Mouse (Mus musculus) mouse embryonic stem cell (cell line): Measurements from ENCODE around the gene Adamtsl1.

Experiments
- in situ Hi-C, 2 experiments: fragments of 300-500 bp; cut with MboI; formaldehyde crosslinking; loops; 1 replicate in 1 of 2; 3 replicates in 1 of 2; pipeline ENCODE4 v1.14.3; 2019 to 2020; ENCODE audit warnings: low sequenced_read_pairs in 2 of 2, low pct_unique_long_range_greater_than_20kb in 1 of 2, mixed read lengths in 1 of 2; ENCODE audit not compliant: unreplicated experiment in 1 of 2

The Adamtsl1 gene

DNA sequence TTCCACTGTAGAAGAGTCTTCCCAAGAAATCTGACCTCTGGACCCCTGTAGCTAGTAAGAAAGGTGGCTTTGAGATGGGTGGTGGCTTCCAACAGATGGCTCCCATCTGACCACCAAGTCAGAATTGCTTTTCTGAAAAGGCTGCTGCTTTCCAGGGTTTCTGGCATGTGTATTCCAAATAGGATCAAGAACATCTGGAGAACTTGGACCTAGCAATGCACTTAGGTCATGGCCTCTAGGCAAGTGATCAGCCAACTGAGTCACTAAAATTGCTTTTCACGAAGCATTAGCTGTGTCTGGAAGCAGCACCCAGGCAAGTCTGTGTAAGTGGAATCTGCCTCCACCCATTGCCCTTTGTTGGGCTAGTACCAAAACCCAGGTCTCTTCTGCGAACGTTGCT lies 105.3 kb downstream of the Adamtsl1 start:
- in situ Hi-C loops, result no loop called here

DNA sequence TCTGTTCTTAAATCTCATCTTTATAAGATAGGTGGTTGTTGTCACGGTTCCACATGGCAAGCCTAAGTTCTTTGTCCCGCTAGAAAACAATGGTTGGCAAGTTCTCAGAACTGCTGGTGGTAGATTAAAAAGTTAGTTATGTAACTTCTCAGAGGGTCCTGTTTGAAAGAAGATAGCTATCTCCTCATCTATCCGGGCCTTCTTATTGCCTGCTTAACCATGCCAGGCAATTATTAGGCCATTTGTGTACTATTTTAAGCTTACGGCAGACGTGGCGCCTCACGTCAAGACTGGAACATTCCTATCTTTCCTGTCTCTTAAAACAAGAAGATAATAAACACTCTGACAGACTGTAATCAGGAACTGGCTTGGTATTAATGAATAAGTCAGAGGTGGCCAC lies 115.4 kb downstream of the Adamtsl1 start:
- in situ Hi-C loops, result no loop called here

DNA sequence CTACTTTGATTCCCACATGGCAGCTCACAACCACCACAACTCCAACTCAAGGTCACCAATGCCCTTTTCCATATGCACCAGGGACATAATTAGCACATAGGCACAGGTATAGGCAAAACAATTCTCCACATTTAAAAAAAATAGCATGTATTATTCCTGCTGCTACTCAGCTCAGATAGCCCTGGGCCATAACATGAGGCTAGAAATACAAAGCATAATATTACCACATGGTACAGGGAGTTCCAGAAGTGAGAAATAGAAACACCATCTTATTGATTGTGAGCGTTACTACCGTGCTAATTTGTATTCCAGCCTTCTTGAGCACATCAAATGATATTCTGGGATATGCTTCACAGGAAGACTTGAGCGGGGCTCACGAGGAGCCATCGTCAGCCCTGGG lies 155.3 kb downstream of the Adamtsl1 start:
- in situ Hi-C loops, result no loop called here

DNA sequence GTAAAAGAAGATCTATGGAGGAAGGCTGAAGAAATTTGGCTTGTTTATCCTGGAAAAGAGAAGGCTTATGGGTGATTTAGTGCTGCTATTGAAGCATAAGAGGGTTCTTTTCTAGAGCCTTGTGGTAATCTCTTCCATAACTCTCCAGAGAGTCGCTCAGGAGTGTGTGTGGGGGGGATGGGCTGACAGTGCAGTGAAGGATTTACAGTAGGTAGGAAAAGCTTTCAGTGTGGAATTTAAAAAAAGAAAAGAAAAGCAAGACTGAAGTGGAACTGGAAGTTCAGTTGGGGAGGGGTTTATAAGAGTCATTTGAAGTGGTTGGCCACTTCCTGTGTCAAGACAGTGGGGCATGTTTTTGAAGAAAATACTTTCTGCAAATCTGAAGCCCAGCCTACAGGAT lies 155.8 kb downstream of the Adamtsl1 start:
- in situ Hi-C loops, result no loop called here

DNA sequence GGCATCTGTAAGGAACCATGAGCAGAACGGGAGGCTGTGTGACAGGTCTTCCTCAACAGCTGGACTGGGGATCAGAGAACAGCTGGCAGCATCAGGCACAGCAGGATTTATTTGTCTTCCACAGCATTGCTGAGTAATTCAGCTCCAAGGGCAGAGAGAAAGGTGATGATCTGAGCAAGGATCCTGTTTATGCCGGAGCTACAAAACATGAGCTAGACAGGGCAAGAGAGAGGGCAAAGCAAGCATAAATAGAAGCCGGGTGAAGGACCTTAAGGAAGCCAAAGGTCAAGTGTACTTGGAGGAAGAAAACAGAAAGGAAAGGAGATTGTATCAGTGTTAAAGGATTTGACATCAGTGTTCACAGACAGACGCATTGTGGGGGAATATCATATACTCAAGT lies 158.3 kb downstream of the Adamtsl1 start:
- in situ Hi-C loops, result no loop called here

DNA sequence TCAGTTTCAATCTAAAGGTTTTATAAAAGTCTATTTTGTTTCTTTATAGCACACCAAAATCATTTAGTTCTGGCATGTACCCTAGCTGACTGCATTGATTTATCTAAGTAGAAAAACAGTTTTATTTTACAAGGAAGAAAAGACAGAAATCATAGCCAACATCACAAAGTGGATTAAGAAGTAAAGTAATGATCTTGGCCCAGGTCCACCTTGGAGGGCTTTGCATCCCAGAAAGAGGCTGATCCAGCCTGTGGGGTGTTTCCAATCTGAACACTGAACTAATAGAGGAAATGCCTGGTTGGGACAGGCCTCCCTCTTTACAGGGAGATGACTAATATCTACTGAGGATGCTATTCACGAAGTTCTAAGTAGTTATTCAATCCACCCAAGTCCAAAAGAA lies 163.6 kb downstream of the Adamtsl1 start:
- in situ Hi-C loops, result loop anchor here in 1 of 2 experiments (25.0 kb wide), 1 partner anchor 540 kb away; no protein-coding TSS in a partner anchor

DNA sequence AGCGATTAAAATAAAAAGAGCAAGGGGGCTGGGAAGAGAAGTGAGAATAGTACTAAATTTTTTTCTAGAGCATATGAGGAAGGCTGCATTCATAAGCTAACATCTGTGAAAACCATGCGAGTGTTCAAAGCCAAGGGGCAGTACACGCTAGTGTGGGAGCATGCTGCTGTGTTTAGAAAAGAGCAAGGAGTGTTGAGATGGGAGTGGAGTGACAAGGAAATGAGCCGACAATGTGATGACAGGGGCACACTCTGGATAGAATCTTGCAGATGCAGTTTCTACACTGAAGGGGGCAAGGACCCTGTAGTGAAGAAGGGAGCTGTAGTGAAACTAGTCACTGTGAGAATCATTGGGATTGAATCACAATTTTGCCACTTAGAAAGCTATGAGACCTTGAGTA lies 172.2 kb downstream of the Adamtsl1 start:
- in situ Hi-C loops, result loop anchor here in 1 of 2 experiments (25.0 kb wide), 1 partner anchor 549 kb away; no protein-coding TSS in a partner anchor

DNA sequence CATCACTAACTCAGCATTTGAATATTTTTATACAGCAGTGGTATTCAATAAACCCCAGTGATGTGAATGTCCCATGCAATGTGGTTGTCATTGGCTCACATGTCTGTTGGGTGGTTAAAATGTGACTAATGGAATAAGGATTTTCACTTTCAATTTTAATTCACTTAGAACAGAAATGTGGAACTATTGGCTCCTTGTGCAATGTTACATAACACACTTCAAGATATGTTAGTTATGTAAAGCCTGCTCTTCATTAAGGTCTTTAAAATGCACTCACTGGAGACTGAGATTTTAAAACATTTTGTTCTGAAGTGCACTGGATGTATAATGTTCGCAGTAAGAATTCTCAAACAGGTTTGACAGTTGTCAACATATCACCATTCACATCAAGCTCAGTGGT lies 181.3 kb downstream of the Adamtsl1 start:
- in situ Hi-C loops, result loop anchor here in 1 of 2 experiments (25.0 kb wide), 1 partner anchor 558 kb away; no protein-coding TSS in a partner anchor

DNA sequence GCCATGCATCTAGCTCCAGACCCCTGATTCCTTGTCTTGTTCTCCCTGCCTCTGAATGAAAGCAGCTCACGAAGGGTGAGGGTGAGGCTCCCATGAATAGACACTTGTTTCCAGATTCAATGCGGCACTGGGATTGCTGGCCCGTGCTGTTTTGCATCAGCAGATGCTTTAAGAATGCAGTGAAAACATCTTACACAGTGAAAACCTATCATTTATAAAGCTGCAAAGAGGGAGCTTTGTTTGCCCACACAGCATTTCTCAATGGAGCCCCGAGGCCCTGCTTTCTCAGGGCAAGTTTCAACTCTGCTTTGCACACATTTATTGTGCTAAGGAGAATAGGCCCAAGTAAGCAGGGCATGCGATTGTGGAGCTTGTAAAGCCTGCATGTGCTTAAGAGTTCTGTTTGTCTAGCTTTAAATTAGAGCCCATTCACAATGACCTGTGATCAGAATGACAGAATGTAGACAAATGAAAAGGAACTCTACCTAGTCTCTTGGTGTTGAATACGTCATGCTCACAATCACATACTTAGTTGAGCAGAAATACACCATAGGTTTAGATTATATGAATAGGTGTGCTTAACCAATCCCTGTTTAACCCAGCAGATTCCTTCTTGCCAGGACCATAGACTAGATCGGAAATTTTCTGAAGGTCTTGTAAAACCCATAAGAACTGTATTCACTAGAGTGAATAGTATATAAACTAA lies 193.5 kb downstream of the Adamtsl1 start:
- in situ Hi-C loops, result no loop called here

DNA sequence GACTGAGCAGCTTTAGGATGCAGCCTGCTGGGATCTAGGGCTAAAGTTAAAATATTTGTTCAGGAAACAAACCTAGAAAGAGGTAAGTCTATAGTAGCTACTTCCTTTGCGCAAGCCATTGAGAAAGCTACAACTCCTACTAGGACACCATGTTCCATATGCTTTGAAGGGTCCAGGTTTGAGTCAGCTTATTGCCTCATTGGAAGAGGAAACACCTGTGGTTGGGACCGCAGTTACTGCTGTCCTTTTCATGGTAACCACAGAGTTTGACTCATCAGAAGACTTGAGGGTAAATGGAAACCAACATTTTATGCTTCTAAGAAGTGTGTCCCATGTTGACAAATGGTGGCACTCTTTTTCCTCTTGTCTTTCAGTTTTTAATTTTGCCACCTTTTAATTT lies 195.7 kb downstream of the Adamtsl1 start:
- in situ Hi-C loops, result no loop called here

DNA sequence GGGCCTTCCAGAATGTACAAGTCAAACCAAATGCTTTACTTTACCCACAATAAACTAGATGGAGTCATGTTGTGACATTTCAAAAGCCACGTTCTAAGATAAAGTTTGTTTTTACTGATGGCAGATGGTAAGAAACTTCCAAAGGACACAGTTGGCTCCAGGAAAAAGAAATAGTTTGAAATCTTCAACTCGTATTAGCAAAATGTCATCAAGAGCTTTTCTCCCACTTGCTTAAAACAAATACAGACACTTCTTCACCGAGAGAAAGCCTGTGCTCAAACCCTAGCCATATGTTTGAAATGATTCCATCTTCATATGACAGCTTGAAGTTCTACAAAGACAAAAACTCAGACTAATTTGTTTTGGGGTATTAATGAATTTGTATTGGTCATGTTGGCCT lies 211.0 kb downstream of the Adamtsl1 start:
- in situ Hi-C loops, result no loop called here

DNA sequence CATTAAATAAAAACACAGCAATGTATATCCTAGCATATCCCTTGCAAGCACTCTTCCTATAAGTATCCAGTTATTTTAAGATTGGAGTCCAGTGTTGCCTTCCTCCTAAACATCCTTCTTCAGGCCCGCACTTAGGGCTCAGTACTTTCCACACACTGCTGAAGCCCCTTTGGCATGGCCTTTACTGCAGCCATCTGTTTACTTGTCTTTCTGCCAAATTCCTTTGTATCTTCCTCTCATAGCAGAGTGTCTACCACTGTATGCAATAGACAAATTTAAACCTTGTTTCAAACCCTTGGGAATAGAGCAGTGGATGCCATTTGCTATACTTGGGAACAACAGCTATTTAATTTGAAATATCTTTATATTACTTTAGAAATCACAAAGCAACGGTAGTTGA lies 213.8 kb downstream of the Adamtsl1 start:
- in situ Hi-C loops, result no loop called here

DNA sequence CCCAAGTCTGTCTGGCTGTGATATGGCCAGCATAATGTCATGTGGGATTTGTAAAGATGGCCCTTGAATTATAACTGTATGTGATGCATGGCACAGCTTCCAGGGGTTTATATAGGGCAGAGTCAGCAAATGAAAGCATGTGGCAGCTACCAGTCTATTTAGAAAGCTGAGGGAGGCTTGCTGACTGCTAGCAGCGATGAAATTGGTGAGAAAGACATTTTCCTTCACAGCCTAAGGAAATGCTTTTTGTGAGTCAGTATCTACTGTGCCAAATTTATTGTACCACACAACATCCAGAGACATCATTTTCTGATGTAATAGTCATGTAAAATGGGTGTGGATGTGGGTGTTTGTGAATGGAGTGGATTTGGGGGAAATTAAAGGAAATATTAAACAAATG lies 214.4 kb downstream of the Adamtsl1 start:
- in situ Hi-C loops, result no loop called here

DNA sequence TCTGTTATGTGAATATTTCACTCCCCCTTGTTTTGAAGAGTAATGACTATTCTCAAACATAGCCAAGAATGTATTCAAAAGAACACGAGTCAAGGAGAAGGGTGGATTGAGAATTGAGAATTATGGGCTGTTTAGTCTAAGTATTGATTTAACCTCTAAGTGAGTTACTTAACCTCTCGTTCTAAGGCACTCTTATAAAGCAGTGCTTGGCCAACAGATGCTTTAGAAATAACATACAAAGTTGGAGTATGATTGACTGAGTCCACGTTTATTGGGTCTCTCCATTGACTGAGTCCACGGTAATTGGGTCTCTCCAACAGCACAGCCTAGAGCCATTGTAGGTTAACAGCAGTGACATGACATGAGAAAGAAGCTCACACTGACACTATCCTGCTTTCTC lies 226.5 kb downstream of the Adamtsl1 start:
- in situ Hi-C loops, result no loop called here

DNA sequence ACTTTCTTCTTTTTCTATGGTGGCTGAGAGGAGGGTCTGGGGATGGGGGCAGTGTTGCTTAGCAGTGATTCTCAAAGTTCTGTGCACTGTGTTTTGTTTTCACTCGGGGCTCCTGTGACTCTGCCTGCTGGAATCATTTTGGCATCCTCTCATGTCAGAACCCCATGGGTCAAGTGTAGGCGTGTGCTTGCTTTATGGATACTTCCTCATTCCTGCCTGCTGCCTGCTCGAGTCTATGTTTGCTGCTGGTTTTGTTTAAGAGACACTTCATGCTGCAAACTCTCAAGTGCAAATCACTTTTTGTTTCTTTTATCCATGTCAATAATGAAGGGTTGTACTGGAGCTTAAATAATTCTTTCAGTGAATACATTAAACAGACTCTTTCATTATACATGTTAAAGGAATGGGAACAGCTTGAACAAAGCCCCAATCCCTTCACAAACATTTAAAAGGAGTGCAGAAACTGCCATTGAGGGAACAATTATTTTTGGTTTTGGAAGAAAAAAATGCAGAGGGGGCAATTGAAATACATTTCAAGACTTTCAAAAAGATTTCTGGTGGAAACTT lies 227.9 kb downstream of the Adamtsl1 start:
- in situ Hi-C loops, result no loop called here

DNA sequence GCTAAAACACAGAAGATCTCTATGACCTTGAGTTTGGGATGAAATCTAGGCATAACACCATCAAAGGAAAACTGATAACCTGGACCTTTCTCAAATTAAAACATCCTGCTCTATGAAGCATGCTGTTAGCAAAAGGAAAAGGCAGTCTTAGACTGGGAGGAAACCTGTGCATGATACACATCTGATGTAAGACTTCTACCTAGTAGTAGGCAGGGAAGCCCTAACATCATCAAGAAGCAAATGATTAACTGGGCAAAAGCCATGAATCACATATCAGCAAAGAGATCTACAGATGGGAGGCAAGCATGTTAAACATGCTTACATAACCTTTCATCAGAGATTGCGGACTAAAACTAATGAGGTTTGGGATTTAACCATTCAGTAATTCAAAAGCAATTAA lies 229.5 kb downstream of the Adamtsl1 start:
- in situ Hi-C loops, result no loop called here

DNA sequence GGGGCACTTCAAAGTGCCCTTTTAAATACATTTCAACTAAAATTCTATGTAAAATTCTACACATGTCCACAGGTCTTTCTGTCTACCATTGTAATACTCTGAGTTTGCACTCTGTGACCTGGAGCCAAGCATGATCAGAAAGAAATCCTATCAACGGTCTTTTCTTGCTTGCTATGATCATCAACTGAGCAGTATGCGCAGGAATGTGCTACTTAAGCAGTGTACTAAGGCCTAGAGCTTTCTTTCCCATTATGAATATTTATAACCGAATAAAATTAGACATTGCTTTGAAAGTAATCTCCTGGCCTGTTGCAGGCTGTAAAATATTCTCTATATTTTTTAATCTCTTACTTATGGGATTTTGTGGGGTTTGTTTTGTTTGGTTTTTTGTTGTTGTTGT lies 248.7 kb downstream of the Adamtsl1 start:
- in situ Hi-C loops, result no loop called here

DNA sequence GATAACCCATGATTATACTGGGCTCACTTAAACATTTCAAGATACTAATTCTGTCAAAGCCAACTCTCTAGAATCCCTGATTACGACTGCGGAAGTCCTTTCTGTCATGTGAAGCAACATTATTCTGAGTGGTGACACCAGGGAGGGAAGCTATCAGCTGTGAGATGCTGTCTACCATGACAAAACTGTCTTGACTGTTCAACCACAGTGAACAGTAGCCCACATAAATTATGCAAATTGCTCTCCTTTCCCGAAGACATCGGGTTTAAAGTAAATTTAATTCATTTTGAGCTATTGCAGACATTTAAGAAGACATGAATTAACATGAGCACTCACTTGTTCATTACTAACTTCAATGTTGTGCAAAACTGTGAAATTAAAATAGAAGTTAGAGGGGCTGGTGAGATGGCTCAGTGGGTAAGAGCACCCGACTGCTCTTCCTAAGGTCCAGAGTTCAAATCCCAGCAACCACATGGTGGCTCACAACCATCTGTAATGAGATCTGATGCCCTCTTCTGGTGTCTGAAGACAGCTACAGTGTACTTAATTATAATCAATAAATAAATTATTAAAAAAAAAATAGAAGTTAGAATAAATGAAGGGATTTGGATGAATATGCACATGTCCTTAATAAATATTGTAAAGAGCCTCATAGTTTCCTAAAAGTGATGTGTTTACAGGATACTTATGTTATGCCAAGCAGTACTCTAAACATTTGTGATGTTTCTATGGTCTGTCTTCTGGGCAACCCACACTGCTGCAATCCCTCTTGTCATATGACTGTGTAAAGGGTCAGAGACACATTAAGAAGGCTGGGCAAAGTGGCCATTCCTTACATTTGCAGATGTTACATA lies 249.4 kb downstream of the Adamtsl1 start:
- in situ Hi-C loops, result no loop called here

DNA sequence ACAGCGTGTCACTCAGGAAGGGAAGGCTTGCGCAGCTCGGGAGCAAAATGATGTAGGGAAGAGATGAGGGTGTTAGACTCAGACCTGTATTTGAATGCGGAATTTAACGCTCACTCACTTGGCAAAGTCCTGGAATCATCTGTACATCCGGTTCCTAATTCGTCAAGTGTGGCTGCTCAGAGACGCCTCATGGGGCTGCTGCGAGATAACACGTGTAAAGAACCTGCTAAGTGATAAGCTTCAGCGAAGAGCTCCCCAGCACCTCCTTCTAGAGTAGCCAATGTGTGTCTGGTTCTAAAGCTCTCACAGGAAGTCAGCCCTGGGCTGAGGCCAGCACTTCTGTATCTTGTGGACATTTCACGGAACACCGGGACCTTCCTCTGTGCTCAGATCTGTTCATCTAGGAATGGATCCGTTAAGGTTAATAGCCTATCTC lies 250.1 kb downstream of the Adamtsl1 start:
- in situ Hi-C loops, result no loop called here
